Mouse (Mus musculus): Measurements from ENCODE around the gene E130309D02Rik.

E130309D02Rik gene

GRCm38 (mm10) chr5:143314730-143315513 lies at the start of gene E130309D02Rik:
Gene E130309D02Rik (minus strand): TSS chr5:143315360.
- peak; percentile 90 for DNase-seq (ENCODE audit: low read depth)

- DNase-seq (ENCODE audit: low read depth): no peak
Measured at GRCm38 (mm10) chr5:143363678-143364615, 48.8 kb upstream of the E130309D02Rik start.

DNA sequence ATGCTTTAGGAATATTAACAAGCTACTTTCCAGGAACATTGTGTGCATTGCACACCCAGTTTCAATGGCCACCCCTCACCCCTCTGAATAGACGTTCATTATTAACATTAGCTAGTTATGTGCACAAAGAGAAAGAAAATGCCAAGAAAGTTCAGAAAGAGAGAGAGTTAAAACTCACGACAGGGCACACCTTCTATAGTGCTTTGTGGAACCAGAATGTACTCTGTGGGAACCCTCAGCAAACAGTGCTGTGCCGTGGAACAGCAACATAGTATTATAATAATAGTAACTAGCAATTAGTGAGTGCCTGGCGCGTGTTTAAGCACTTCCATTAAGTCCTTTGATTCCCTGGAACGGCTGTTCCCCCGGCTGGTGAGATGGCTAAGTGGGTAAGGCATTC lies 46.3 kb upstream of the E130309D02Rik start:
- DNase-seq (ENCODE audit: low read depth): no peak

GRCm38 (mm10) chr5:143360000-143360399 lies 44.8 kb upstream of the E130309D02Rik start:
- peak; percentile 54 for DNase-seq (ENCODE audit: low read depth)

GRCm38 (mm10) chr5:143359263-143359662 lies 44.1 kb upstream of the E130309D02Rik start:
- no peak for DNase-seq (ENCODE audit: low read depth)

DNA sequence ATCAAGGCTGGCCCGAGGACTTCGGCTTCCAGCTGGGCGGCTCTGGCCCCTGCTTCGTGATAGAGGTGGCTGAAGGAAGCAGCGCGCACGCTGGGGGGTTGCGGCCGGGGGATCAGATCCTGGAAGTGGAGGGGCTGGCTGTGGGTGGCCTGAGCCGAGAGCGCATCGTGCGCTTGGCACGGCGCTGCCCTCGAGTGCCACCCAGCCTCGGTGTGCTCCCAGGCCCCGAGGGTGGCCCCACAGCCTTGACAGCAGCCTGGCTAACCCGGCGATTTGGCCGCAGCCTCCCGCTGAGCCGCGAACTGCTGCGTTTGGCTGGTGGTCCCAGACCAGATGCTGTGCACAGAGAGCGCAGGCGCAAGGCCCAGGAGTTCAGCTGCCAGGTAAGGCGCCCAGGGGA lies 42.4 kb upstream of the E130309D02Rik start:
- DNase-seq (ENCODE audit: low read depth): no peak

DNA sequence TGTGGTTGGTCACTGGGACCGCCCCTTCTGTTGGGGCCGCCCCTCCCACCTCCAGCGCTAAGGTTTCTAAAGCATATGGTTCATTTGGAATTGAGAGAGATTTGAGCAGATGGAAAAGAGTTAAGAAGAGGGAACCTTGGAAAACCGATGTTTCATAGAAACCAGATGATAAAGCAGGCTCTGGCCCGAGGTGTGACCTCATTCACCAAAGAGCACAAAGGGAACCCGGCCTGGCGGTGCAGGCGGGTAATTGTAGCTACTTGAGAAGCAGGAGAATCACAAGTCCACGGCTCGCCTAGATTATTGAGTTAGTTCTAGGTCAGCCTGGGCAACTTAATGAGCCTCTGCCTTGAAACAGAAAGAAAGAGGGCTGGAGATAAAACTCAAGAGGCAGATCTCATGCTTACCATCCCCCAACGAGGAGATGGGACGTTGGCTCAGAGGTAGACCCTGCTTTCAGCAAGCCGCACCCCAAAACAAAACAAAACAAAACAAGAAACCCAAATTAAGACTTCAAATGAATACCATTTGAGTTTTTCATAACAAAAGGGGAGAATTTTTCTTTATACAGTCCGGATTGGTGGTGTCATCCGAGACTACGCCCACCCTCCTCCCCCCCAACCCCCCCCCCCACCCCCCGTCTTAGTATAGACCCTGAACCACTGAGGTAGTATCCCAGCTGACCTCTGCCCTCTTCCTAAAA lies 41.7 kb upstream of the E130309D02Rik start, which contains the start of gene Grid2ip:
Gene Grid2ip (plus strand): TSS at position 653 of the 703 bp plus-strand sequence.
- DNase-seq (ENCODE audit: low read depth): no peak

- no peak for DNase-seq (ENCODE audit: low read depth)
Measured at GRCm38 (mm10) chr5:143356017-143356416, 40.9 kb upstream of the E130309D02Rik start.

DNA sequence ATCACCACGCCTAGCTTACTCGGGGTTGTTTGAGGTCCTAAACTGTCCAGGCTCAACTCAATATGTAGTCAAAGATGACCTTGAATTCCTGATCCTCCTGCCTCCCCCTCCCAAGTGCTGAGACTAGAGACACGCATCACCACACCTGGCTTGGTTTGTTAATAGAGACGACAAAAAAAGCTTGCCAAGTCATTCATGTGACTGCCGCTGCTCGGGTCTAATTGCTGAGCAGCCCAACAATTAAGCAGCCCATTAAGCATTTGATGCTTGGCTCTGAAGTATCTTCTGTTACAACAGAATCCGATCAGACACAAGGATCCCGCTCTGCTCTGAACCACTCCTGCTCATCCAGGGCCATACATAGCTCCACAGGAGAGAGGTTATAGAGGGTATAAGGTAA lies 31.2 kb upstream of the E130309D02Rik start:
- DNase-seq (ENCODE audit: low read depth): no peak

DNA sequence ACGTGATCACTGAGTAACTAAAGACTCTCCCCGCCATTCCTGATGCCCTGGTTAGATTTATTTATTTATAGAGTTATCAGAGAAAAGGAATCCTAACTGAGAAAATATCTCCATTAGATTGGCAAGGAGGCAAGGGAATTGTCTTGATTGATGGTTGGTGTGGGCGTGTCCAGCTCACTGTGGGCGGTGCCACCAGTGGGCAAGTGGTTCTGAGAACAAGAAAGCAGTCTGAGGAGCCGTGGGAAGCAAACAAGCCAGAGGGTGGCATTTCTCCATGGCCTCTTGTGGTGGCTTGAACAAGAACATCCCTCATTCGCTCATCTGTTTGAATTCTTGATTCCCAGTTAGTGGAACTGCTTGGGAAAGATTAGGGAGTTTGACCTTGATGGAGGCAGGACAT lies 24.4 kb upstream of the E130309D02Rik start:
- DNase-seq (ENCODE audit: low read depth): no peak

GRCm38 (mm10) chr5:143336559-143336958 lies 21.4 kb upstream of the E130309D02Rik start:
- peak; percentile 61 for DNase-seq (ENCODE audit: low read depth)

DNA sequence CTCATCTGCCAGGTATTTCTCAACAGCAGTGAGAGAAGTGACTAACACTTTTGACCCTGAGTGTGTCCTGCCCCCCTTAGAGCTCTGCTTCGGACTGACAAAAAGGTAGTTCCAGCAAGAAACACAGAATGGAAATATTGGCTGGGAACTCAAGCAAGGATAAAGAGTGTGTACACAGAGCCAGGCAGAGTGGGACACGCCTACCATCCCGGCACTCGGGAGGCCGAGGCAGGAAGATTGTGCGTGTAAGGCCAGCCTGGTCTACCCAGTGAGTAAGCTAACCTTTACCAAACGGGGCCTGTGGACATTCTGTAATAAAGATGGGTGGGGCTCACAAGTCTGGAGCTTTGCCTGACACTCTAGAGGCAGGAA lies 19.9 kb upstream of the E130309D02Rik start:
- DNase-seq (ENCODE audit: low read depth): no peak

DNA sequence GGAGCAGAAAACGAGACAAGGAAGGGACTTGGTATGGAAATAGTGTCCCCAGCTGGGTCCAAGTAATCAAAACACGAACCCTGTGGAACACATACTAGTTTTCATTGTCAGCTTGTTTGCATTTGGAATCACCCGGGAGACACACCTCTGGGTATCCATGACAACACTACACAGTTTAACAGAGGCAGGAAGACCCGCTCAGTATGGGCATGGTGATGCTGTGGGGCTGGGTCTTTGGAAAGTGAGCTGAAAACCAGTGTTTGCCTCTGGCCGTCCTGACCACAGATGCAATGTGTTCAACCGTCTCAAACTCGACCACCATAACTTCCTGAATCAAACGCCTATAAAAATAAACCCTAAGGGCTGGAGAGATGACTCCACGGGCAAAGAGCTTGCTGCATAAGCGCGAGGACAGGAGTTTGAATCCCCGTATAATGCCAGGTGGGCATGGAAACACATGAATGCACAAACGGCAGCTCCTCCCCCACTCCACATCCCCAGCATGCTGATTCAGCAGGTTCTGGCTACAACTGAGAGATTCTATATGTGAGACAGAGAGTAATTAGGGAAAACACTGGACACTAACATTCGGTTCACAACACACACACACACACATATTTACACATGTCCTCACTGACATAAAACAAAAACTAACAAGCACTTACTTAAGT lies 19.4 kb upstream of the E130309D02Rik start:
- DNase-seq (ENCODE audit: low read depth): no peak

GRCm38 (mm10) chr5:143333872-143334271 lies 18.7 kb upstream of the E130309D02Rik start:
- peak; percentile 89 for DNase-seq (ENCODE audit: low read depth)

- DNase-seq (ENCODE audit: low read depth): peak; percentile 96
Measured at GRCm38 (mm10) chr5:143328690-143329495, 13.7 kb upstream of the E130309D02Rik start, which contains the start of gene Zdhhc4. Gene Zdhhc4 (minus strand): TSS chr5:143329256.

GRCm38 (mm10) chr5:143317288-143317610 lies 2.1 kb upstream of the E130309D02Rik start:
- no peak for DNase-seq (ENCODE audit: low read depth)

DNA sequence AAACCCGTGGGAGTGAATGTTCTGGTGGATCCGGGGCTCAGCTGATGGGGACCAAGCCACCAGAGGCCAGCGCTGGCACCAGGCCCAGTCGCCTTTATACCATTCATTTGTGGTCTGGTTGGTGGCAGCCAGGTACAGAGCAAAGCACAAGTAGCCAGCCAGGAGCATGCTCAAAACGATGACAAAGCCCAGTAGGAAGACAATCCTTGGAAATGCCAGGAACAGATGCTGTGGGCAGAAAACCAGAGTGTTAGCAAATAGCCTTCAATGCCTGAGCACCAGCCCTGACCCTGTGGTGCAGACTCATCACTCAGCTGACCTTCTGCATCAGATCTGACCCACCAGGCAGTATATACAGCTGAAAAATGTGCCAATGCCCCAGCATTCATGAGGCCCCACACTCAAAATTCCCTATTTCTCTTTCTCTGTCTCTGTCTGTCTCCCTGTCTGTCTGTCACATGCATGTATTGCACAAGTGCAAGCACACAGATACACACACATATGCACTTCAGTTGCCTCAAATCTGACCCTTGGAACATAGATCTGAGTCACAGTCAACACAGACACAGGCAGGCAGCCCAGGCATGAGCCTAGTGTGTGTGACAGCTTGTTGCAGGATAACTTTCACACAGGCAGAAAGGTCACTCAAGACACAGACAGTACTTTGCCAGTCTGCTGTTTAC lies 1.6 kb upstream of the E130309D02Rik start:
- DNase-seq (ENCODE audit: low read depth): no peak

GRCm38 (mm10) chr5:143315514-143315888 lies 341 bp upstream of the E130309D02Rik start:
- no peak for DNase-seq (ENCODE audit: low read depth)

GRCm38 (mm10) chr5:143314183-143314729 lies 904 bp downstream of the E130309D02Rik start:
- DNase-seq (ENCODE audit: low read depth): no peak

- peak; percentile 93 for DNase-seq (ENCODE audit: low read depth)
Measured at GRCm38 (mm10) chr5:143311886-143312285, 3.3 kb downstream of the E130309D02Rik start.
